Mouse (Mus musculus): Measurements from ENCODE around the gene Ube2e2.

GRCm38 (mm10) chr14:18555287-18555686, 338.8 kb downstream of the Ube2e2 start:
- no peak for TF ChIP-seq CTCF (IDR thresholded peaks at IDR 0.05; ENCODE audit: extremely low read depth, insufficient read depth, insufficient read length, insufficient replicate concordance)
- no peak for TF ChIP-seq POLR2A (IDR thresholded peaks at IDR 0.05; ENCODE audit: low read depth, low read length)

Data from spleen, adult 2 months (tissue).